Mouse (Mus musculus) hindbrain, postnatal 0 days (tissue): Measurements from ENCODE around the gene Pik3r2. TPM values are rescaled to one million over a fixed set of nuclear protein-coding genes. Genes with fewer than 3 reads are reported as not detected.

Experiments
- ATAC-seq: fragments of 200-750 bp; cut with Nextera tagmentation; 2 replicates; pipeline ENCODE4 v1.8.0; 2017; ENCODE audit warnings: mild to moderate bottlenecking, moderate TSS enrichment, moderate library complexity
- DNase-seq: peaks from one replicate; pipeline ENCODE4 v3.0.0-alpha.2; 2015; ENCODE audit warnings: low spot score
- H3K27ac ChIP-seq: fragments of 300-500 bp; sonication (generic); 2 replicates; pipeline ENCODE4 v1.5.1; 2014; ENCODE audit warnings: mild to moderate bottlenecking
- H3K27me3 ChIP-seq: fragments of 300-500 bp; sonication (generic); 2 replicates; pipeline ENCODE4 v1.6.1; 2014; ENCODE audit warnings: low read length, mixed read lengths; ENCODE audit not compliant: insufficient read depth
- H3K36me3 ChIP-seq: fragments of 300-500 bp; sonication (generic); 2 replicates; pipeline ENCODE4 v1.6.1; 2014; ENCODE audit warnings: low read length, mixed read lengths; ENCODE audit not compliant: insufficient read depth
- H3K4me1 ChIP-seq: fragments of 300-500 bp; sonication (generic); 2 replicates; pipeline ENCODE4 v1.6.1; 2014; ENCODE audit warnings: antibody characterized with exemption, low read length, mixed read lengths; ENCODE audit not compliant: insufficient read depth
- H3K4me2 ChIP-seq: fragments of 300-500 bp; sonication (generic); 2 replicates; pipeline ENCODE4 v1.6.1; 2014; ENCODE audit warnings: low read depth, mild to moderate bottlenecking, low read length, moderate library complexity, mixed read lengths
- H3K4me3 ChIP-seq: fragments of 300-500 bp; sonication (generic); 2 replicates; pipeline ENCODE4 v1.5.1; 2014; ENCODE audit warnings: low read length
- H3K9ac ChIP-seq: fragments of 300-500 bp; sonication (generic); replicated peaks from 2 replicates; pipeline ENCODE4 v1.6.1; 2014; ENCODE audit warnings: mild to moderate bottlenecking, low read length, moderate library complexity, mixed read lengths
- H3K9me3 ChIP-seq: fragments of 300-500 bp; sonication (generic); 2 replicates; pipeline ENCODE4 v1.6.1; 2016; ENCODE audit warnings: low read length, mixed read lengths
- CTCF ChIP-seq: IDR thresholded peaks from 2 replicates; pipeline ENCODE4 v1.5.1; 2016; ENCODE audit warnings: antibody characterized with exemption, control low read depth, low read depth
- WGBS: fragments of 180-500 bp; shearing (Covaris S2); extraction: QIAGEN DNeasy Blood & Tissue Kit; methylation state at CpG from one replicate; pipeline ENCODE4 v1.1.7; 2014; 5-methylcytosine and 5-hydroxymethylcytosine counted together
- polyA plus RNA-seq: library from polyadenylated mRNA; unstranded; fragments of >200 nt; fragmentation: Nextera tagmentation; extraction: Ambion mirVana; gene quantifications from 2 replicates; pipeline ENCODE4 v1.2.1, GENCODE M21; 2015
- total RNA-seq: library from RNA; depleted of rRNA; stranded (reverse); fragments of >200 nt; gene quantifications from 2 replicates; pipeline ENCODE4 v1.2.3, GENCODE M21; 2014

The Pik3r2 gene
- total and polyA plus RNA-seq, 2 experiments from 2014 or later, result 101 to 176 TPM

DNA sequence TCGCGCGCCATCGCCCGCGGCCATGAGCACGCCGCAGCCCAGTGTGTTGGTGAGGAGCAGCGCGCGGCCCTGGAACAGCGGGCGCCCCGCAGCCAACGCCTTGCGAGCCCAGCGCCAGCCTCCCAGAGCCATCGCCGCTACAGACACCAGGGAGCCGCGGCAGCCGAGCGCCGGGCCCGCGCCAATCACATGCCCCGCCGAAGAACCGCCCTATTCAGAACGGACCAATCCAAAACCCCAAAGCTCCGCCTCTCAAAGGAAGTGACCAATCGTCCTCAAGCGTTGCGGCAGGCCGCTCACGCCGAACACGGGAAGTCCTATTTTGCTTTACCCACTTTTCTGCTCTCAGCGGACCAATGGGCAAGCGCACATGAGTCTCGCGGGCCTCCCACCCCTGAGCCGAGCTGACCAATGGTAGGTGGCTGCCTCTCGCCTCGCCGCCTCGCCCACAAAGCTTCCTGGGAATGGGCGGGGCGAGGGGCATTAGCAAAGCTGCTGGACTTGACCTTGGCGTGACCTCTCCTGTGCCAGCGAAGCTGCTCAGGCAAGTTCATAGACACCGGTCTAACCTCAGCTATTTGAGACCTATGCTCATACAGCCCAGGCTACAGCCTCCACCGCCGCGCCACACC lies 15.6 kb downstream of the Pik3r2 start, which contains the start of gene Mpv17l2:
Mpv17l2 (minus strand) TSS at position 172 of the 632 bp plus-strand sequence.
- Histone ChIP-seq H3K9ac (peak within 1 kb of the TSS; percentile 64), H3K4me1 (peaks cover 14% of the 10 kb centered on the region), H3K27me3 (no peaks in the 10 kb centered on the region), H3K36me3 (peaks cover 20% of the 10 kb centered on the region), H3K4me2 (peak within 1 kb of the TSS; percentile 90), H3K4me3 (peak within 1 kb of the TSS; percentile 60), H3K27ac (peak within 1 kb of the TSS; percentile 62; the same call in 1 of the 2 replicates), H3K9me3 (no peaks in the 10 kb centered on the region)
- TF ChIP-seq CTCF, result no peak
- ATAC-seq (peak; percentile 95), DNase-seq (peak; percentile 99)
- under 1% methylated on average over 55 of the region's 55 CpGs for WGBS

DNA sequence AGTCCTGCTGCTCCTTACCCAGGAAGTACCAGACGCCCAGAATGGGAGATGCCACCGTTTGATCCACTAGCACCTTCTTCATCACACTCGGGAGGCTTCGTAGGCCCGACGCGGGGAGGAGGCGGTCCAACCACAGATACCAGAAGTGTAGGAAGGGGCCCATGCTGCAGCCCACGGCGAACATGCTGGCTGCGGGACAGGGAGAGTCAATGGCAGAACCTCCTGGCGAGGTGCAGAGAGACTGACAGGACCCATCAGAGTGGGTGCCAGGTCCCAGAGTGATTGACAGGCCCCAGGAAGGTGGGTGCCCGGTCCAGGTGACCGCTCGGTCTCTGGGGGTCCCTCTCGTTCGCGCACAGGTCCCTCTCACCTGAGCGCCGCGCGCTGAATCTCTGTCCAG lies 16.2 kb downstream of the Pik3r2 start:
- Histone ChIP-seq H3K27ac (peak overlapping the region; percentile 62; the same call in 1 of the 2 replicates), H3K9ac (peak overlapping the region; percentile 64), H3K4me1 (peaks cover 18% of the 10 kb centered on the region), H3K4me3 (peak overlapping the region; percentile 60), H3K36me3 (peaks cover 20% of the 10 kb centered on the region), H3K4me2 (peak overlapping the region; percentile 90), H3K27me3 (no peaks in the 10 kb centered on the region), H3K9me3 (no peaks in the 10 kb centered on the region)
- under 1% methylated on average over 22 of the region's 22 CpGs for WGBS
- DNase-seq, result peak; percentile 25
- no peak for ATAC-seq
- no peak for TF ChIP-seq CTCF

DNA sequence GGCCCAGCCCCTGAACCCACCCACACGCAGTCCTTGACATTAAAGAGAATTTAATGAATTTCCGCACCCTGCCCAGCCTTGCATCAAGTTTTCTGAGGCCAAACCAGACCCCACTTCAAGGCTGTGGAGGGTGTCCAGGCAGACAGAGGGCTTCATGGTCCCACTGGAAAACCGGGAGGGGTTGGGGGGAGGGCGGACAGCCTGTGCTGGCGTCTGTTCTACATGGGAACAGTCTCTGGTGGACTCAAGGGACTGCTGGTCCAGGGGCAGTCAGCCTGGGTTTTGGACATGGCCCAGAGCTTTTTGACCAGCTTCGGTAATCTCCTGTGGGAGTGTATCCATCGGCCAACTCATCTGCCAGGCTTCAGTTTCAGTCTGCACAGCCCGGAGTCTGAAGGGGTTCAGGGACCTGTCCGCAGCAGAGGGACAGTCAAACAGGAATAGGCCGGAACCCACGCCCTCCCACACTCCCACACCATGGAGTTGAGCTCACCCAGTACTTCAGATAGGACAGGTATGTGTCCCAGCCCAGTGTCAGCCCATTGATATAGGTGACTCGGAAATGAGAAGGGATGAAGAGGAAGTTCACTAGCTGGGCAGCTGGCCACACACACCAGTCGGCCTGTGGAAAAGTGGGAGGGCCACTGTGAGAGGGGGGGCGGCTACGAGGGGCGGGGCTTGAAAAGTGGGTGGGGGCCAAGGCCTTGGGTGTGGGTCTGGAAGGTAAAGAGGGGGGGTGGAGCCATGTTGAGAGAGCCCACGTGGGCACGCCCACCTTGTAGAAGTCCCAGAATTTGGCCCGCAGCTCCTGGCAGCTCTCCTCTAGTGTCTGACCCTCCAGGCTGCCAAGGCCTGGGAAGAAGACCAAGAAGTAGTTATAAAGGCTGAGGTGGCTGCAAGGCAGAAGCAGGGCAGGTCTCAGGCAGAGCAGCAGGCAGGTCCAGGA lies 17.6 kb downstream of the Pik3r2 start:
- H3K27me3 ChIP-seq, result no peaks in the 10 kb centered on the region
- WGBS, result 56% methylated on average over 19 of the region's 19 CpGs
- H3K9ac ChIP-seq, result no peak overlapping the region
- peak overlapping the region; percentile 62; the same call in 1 of the 2 replicates for H3K27ac ChIP-seq
- H3K4me3 ChIP-seq, result no peak overlapping the region
- no peak for ATAC-seq
- peaks cover 20% of the 10 kb centered on the region for H3K36me3 ChIP-seq
- H3K4me1 ChIP-seq, result peaks cover 18% of the 10 kb centered on the region
- peak; percentile 67 for DNase-seq
- H3K4me2 ChIP-seq, result peak overlapping the region; percentile 90; the same call in 1 of the 2 replicates
- no peak for TF ChIP-seq CTCF
- H3K9me3 ChIP-seq, result no peaks in the 10 kb centered on the region

DNA sequence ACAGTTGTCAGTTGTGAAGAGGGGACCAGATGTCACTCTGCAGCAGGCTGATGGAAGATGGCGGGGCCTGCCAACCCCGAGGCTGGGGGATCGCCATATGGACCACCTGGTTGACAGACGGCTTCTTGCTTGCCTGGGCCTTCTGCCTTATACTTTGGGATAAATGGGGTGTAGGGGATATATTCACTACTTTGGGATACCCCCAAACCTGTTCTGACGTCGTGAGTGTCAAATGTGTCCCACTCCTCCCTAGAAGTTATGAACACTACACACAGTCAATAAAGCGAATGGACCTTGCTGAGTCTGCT lies 18.3 kb downstream of the Pik3r2 start:
- Histone ChIP-seq H3K9me3 (no peaks in the 10 kb centered on the region), H3K4me3 (no peak overlapping the region), H3K4me2 (no peak overlapping the region), H3K27me3 (no peaks in the 10 kb centered on the region), H3K4me1 (peaks cover 18% of the 10 kb centered on the region), H3K9ac (no peak overlapping the region), H3K36me3 (peaks cover 20% of the 10 kb centered on the region), H3K27ac (peak overlapping the region; percentile 49; the same call in 1 of the 2 replicates)
- TF ChIP-seq CTCF, result no peak
- DNase-seq (peak; percentile 66), ATAC-seq (no peak)
- WGBS, result 60% methylated on average over 7 of the region's 7 CpGs

DNA sequence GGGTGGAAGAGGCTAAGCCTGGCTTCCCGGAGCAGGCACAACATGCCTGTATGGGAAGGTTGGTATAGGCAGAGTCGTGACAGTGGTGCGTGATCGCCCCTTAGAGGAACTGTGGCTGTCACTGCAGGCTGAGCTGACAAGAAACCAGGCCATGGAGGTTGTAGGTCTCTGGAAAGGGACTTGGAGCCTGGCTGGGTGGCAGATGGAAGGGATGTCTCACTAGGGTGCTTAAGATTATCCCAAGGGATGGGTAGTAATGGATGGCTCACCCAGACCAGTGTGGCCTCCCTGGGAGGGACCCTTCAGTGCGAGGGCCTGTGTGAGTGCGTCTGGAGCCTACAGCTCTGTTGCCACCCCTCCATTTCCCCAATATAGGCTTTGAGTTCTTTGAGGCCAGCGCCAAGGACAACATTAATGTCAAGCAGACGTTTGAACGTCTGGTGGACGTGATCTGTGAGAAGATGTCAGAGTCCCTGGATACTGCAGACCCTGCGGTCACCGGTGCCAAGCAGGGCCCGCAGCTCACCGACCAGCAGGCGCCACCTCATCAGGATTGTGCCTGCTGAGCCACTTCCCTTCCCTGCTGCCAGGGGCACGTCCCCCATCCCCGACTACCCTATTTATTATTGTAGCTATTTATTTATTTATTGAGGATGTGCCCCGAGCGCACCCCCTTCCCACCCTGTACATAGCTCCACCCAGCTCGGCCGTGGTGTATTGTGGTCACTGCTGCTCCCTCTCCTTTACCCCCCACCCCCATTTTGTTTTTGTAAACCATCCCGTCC lies 18.8 kb downstream of the Pik3r2 start:
- H3K9ac ChIP-seq, result 0 out of 2 replicates have a peak overlapping the region, but pooled peaks have one; percentile 35

DNA sequence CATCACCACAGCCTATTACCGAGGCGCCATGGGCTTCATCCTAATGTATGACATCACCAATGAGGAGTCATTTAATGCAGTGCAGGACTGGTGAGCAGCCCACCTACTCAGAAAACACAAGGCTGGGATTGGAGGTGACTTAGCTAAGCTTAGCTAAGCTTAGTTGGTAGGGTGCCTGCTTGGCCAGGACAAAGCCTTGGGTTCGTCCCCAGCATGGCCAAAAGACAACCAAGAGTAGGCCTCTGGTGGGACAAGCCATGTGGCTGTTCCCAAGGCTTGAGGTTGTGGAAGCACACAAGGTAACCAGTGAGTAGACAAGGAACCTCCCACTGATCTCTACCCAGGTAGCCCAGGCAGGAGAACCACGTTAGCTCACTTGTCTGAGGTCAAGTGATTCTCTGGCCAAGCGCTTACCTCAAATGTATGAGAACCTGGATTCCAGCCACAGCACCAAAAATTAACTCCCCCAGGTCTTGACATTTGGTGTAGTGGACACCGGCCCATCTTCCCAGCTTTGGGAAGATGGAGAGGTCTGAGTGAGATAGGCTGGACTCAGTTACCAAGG lies 20.0 kb downstream of the Pik3r2 start:
- Histone ChIP-seq H3K27me3 (no peaks in the 10 kb centered on the region), H3K4me3 (no peak overlapping the region), H3K9ac (no peak overlapping the region), H3K9me3 (no peaks in the 10 kb centered on the region), H3K4me1 (peaks cover 18% of the 10 kb centered on the region), H3K27ac (peak overlapping the region; percentile 8; the same call in 1 of the 2 replicates), H3K36me3 (peaks cover 20% of the 10 kb centered on the region), H3K4me2 (no peak overlapping the region)
- DNase-seq, result no peak
- WGBS, result 87% methylated on average over 6 of the region's 6 CpGs
- no peak for ATAC-seq
- TF ChIP-seq CTCF, result no peak

More for the DNA sequence above, 18.8 kb downstream of the Pik3r2 start:
- H3K27me3 ChIP-seq, result no peaks in the 10 kb centered on the region
- WGBS, result 44% methylated on average over 22 of the region's 22 CpGs
- H3K27ac ChIP-seq, result peak overlapping the region; percentile 52; the same call in 1 of the 2 replicates
- H3K9me3 ChIP-seq, result no peaks in the 10 kb centered on the region
- H3K4me3 ChIP-seq, result no peak overlapping the region
- H3K4me2 ChIP-seq, result no peak overlapping the region
- peaks cover 20% of the 10 kb centered on the region for H3K36me3 ChIP-seq
- peak; percentile 61 for DNase-seq
- H3K4me1 ChIP-seq, result peaks cover 18% of the 10 kb centered on the region
- peak; percentile 67 for TF ChIP-seq CTCF
- ATAC-seq, result no peak
